Mouse (Mus musculus): Measurements from ENCODE around the gene Scly. TPM values are rescaled to one million over a fixed set of nuclear protein-coding genes. Genes with fewer than 3 reads are reported as not detected.

Scly gene
- total RNA-seq, 2 experiments from 2014 or later = 18.8 to 21.3 TPM

DNA sequence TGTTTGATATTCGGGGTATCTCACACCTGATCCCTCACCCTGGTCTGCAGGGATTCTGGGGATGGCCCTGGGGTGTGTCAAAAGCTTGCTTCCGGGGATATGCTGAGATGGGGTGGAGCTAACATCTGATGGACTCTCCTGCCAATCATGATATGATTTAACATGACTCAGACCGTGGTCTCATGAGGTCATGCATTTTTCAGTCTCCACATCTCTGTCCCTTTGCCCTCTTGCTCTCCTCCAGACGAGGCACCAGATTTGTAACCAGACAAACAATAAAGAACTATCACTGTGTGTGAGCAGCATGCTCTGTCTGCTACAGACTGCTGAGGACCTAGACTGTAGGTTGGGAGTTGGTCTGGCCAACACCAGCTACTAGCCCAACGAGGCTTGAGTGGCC is 64.0 kb downstream of the Scly start:
- no peak for DNase-seq (ENCODE audit: low spot score in 2 of 2)

DNA sequence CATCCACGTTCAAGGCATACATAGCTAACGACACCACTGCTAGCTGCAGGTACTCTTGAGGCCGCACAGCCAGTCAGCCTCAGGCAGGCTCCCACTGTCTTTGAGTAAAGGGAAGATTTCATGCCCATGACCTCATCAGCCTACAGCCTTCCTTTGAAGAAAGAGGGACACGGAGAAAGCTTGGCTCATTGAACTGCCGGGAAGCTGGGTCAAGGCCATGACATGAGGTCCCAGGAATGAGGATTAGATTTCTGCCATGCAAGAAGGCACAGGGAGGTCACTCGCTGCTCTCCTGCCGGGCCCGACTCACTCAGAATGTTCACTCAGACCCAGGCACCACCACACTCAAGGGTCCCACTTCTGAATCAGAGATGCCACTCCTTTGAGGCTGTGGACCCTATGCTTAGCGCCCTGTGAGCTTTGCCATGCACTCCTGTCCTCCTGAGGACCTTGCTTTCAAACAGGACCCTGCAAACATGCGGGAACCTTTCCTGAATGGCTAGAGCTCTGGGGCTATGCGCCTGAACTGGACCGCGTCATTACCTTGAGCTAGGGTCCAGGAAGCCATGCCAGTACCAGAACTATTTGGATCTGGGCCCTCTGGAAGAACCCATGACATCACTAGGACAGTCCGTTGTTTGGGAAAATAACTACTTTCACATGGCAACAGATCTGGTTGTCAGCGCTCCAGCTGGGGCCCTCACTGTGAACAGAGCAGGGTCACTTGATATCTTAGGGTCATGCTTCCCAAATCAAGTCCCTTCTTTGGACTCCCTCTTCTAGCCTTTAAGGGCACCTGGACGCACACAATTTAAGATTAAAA is 66.9 kb downstream of the Scly start:
- no peak for DNase-seq (ENCODE audit: low spot score in 2 of 2)

DNA sequence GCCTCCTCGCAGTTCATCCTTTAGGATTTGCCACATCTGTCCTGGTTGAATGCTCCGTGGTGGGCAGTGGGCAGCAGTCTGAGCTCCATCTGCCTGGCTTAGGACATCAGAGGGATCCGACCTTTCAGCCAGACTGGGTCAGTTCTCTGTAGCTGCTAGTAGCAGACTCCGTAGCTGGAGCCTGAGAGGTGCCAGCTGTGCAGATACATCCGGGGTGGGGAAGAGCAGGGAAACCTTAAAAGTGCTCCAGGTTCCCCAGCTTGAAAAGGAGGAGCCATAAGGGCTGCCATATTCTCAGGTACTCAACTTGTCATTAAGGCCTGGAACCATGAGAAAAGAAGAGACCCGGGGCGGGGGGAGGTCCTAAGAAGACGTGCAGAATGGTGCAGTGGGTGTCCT is 67.7 kb downstream of the Scly start:
- DNase-seq (ENCODE audit: low spot score in 2 of 2) = no peak

DNA sequence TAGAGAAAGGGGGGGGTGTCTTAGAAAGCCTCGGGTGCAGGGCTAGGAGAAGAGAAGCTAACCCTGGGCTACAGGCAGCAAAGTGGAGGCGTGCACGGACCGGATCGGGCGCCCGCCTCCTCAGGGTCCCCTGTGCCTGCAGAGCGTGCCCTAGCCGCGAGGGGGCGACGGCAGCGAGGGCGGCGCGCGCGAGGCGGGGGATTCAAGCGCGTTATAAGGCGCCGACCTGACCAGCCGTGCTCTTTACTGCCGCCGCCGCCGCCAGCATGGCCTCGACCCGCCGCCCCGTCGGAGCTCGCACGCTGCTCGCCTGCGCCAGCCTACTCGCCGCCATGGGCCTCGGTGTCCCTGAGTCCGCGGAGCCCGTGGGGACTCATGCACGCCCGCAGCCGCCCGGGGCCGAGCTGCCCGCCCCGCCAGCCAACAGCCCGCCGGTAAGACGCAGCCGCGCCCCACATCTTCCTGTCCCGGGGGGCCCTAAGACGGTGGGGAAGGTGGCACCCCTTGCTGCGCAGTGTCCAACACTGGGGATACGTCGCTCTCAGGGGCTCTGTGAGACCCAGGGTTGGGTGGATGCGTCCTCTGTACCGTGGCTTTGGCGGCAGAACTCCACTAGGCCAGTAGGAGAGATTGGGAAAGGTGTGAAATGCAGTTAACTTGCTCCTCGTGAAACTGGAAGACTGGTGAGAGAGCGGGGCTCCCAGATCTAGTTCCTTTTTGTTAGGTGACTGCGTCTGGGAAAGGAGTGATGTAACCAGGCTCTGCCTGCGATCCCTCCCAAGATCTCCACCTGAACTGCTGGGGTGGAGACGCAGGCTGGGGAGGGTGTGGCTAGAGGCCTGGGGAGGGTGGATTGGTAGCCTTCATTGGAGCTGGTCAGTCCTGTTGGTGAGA is 68.3 kb downstream of the Scly start, which contains the start of gene Erfe:
Erfe (plus strand) TSS at position 216 of the 894 bp plus-strand sequence.
- DNase-seq (ENCODE audit: low spot score in 2 of 2) = peak; percentile 45 to 59

DNA sequence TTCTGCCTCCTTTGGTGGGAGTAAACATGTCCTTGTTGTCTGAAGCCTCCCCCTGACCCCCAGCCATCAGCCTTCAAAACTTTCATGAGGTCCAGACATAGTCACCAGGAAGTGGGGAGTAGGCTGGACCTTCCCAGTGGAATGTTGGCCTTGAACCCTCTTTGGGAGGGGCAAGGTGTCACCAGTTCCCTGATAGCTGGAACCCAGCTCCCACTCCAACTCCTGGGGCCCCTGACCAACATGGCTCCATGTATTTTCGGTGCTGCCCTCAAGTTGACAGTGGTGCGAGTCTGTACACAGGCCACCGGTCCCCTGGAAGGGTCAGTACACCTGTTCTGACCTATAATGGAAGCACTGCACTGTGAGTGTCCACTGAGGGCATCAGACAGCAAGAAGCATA is 69.2 kb downstream of the Scly start:
- no peak for DNase-seq (ENCODE audit: low spot score in 2 of 2)

DNA sequence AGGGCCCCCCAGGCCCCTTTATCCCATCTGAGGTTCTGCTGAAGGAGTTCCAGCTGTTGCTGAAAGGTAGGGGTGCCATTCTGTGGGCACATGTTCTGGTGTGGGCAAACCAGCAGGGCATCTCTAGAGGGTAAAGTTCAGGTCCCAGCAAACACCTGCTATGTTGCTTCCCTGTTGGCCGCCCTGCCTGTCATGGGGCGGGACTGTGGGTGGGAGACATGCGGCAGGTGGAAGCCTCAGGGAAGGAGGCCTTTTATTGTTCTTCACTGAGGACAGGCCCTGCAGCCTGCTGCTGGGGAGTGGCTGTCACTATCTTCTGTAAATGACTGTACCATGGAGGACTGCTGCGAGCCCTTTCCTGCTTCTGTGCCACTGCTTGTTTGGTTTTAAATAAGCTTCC is 71.3 kb downstream of the Scly start:
- DNase-seq (ENCODE audit: low spot score in 2 of 2) = no peak

DNA sequence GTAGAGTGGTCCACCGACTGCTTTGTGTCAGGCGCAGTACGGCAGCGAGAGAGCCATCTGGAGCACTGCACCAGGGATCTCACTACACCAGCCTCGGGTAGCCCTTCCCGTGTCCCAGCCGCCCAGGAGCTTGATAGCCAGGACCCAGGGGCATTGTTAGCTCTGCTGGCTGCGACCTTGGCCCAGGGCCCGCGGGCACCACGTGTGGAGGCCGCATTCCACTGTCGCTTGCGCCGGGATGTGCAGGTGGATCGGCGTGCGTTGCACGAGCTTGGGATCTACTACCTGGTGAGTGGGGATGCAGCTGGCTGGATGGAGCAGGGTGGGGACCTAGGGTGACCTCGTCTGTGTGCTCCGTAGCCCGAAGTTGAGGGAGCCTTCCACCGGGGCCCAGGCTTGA is 71.9 kb downstream of the Scly start:
- no peak for DNase-seq (ENCODE audit: low spot score in 2 of 2)

Other genes starting within 250 kb of the Scly start
- 1 to 10 TPM in 1 of 2 experiments, under 1 TPM in 1; 0.11 to 1.1 TPM for gene Rbm44, start 153.2 kb upstream of the Scly start, total RNA-seq (2021)
- 10 to 100 TPM in 1 of 2 experiments, 1 to 10 TPM in 1; 10.0 to 12.2 TPM for gene Ramp1, start 118.5 kb upstream of the Scly start, total RNA-seq (2021)
- 10 to 100 TPM; 49.7 to 52.0 TPM for gene Ube2f, start 48.0 kb upstream of the Scly start, total RNA-seq (2021)
- gene Espnl, start 23.7 kb downstream of the Scly start, total RNA-seq (2021) = under 1 TPM; 0.06 to 0.08 TPM
- 1 to 10 TPM; 1.5 to 3.5 TPM for gene Klhl30, start 52.7 kb downstream of the Scly start, total RNA-seq (2021)
- 1 to 10 TPM; 1.7 to 1.8 TPM for gene Erfe, start 68.1 kb downstream of the Scly start, total RNA-seq (2021)
- 100 to 1,000 TPM; 104 TPM for gene Ilkap, start 100.5 kb downstream of the Scly start, total RNA-seq (2021)
- gene Hes6, start 115.7 kb downstream of the Scly start, total RNA-seq (2021) = 10 to 100 TPM; 56.0 to 71.0 TPM
- gene Per2, start 161.0 kb downstream of the Scly start, total RNA-seq (2021) = 10 to 100 TPM; 23.6 to 27.1 TPM
- gene Traf3ip1, start 196.3 kb downstream of the Scly start, total RNA-seq (2021) = 10 to 100 TPM; 10.5 to 12.6 TPM
- gene Asb1, start 242.2 kb downstream of the Scly start, total RNA-seq (2021) = 10 to 100 TPM; 19.0 to 25.7 TPM